Mouse (Mus musculus) MEL (cell line): ENCODE measurements at regions not wholly inside any gene's neighbourhood (a gene's known extent, or its start where the extent isn't known, plus 50 kb on each side); places are given as distances from the start of the nearest gene placed in this dataset.

Source experiments
- MAX ChIP-seq: IDR thresholded peaks from 2 replicates; pipeline ENCODE4 v1.6.1; 2011; ENCODE audit warnings: low read length, improper control_type of control experiment
- MEF2A ChIP-seq: IDR thresholded peaks from 2 replicates; pipeline ENCODE4 v1.6.1; 2014; ENCODE audit warnings: low read depth, mild to moderate bottlenecking, inconsistent platforms, low read length, improper control_type of control experiment; ENCODE audit not compliant: poor library complexity, insufficient replicate concordance, severe bottlenecking; ENCODE audit errors: extremely low read depth
- POLR2A ChIP-seq, 2 experiments: IDR thresholded peaks; 2 replicates each; pipeline ENCODE4 v1.6.1; 2011 to 2012; ENCODE audit warnings: low read length in 2 of 2, mild to moderate bottlenecking in 2 of 2, control low read depth in 1 of 2, improper control_type of control experiment in 1 of 2, low read depth in 1 of 2, moderate library complexity in 1 of 2; ENCODE audit not compliant: control insufficient read depth in 1 of 2, insufficient read depth in 1 of 2, poor library complexity in 1 of 2

- TF ChIP-seq POLR2A (IDR thresholded peaks at IDR 0.05; ENCODE audit: control insufficient read depth in 1 of 2, insufficient read depth in 1 of 2, low read depth in 1 of 2, low read length in 2 of 2, poor library complexity in 1 of 2) (no peak), MAX (no peak), MEF2A (no peak)
Measured at GRCm38 (mm10) chr13:73159454-73159853, 100.8 kb upstream of the Irx4 start.
